Mouse (Mus musculus): ENCODE data around the gene Pkn3. TPM values are rescaled to one million over a fixed set of nuclear protein-coding genes. Genes with fewer than 3 reads are reported as not detected.

Gene Pkn3
- polyA plus RNA-seq, 1 experiment from 2014 or later = 1.9 TPM

- Histone ChIP-seq H3K36me3 (ENCODE audit: control insufficient read depth, insufficient read depth, low read length) (peaks cover 33% of the 10 kb centered on the region), H3K9ac (replicated peaks; ENCODE audit: low read length) (peak overlapping the region; percentile 98), H3K27me3 (ENCODE audit: control insufficient read depth, insufficient read depth, low read length) (no peaks in the 10 kb centered on the region), H3K9me3 (ENCODE audit: control insufficient read depth, low read length) (no peaks in the 10 kb centered on the region), H3K4me3 (replicated peaks; ENCODE audit: low read depth, low read length) (peak overlapping the region; percentile 99), H3K4me1 (ENCODE audit: control insufficient read depth, insufficient read depth, low read length) (peaks cover 25% of the 10 kb centered on the region), H3K4me2 (ENCODE audit: low read length) (peak overlapping the region; percentile 72), H3K27ac (replicated peaks; ENCODE audit: low read depth, low read length) (peak overlapping the region; percentile 99)
- peak; percentile 35 for ATAC-seq (ENCODE audit: low FRiP score, low TSS enrichment)
- DNase-seq = peak; percentile 82
- WGBS = 1% methylated on average over 68 of the region's 69 CpGs
These were observed 10.2 kb upstream of the Pkn3 start for GRCm38 (mm10) chr2:30067031-30067888.

GRCm38 (mm10) chr2:30067962-30068361, 9.5 kb upstream of the Pkn3 start:
- Histone ChIP-seq H3K9me3 (ENCODE audit: control insufficient read depth, low read length) (no peaks in the 10 kb centered on the region), H3K4me2 (ENCODE audit: low read length) (peak overlapping the region; percentile 72), H3K27me3 (ENCODE audit: control insufficient read depth, insufficient read depth, low read length) (no peaks in the 10 kb centered on the region), H3K4me3 (replicated peaks; ENCODE audit: low read depth, low read length) (peak overlapping the region; percentile 99), H3K27ac (replicated peaks; ENCODE audit: low read depth, low read length) (no peak overlapping the region), H3K4me1 (ENCODE audit: control insufficient read depth, insufficient read depth, low read length) (peaks cover 20% of the 10 kb centered on the region), H3K9ac (replicated peaks; ENCODE audit: low read length) (peak overlapping the region; percentile 98), H3K36me3 (ENCODE audit: control insufficient read depth, insufficient read depth, low read length) (peaks cover 40% of the 10 kb centered on the region)
- WGBS = 22% methylated on average over 7 of the region's 7 CpGs
- ATAC-seq (ENCODE audit: low FRiP score, low TSS enrichment) (no peak), DNase-seq (no peak)

DNA sequence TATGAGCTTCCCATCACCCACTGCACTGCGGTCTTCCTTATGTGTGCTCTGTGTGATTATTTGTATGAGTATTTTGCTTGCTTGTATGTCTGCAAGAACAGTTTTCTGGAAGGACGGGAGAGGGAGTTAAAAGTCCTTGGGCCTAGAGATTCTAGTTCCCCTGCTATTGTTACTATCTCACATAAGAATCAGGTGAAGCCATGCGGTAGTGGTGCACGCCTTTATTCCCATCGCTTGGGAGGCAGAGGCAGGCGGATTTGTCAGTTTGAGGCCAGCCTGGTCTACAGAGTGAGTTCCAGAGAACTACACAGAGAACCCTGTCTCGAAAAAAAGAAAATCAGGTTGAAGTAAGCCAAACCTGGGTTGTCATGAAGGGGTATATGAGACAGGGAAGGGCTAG, 4.6 kb upstream of the Pkn3 start:
- DNase-seq = no peak
- H3K9ac ChIP-seq (replicated peaks; ENCODE audit: low read length) = no peak overlapping the region
- H3K27me3 ChIP-seq (ENCODE audit: control insufficient read depth, insufficient read depth, low read length) = no peaks in the 10 kb centered on the region
- peaks cover 14% of the 10 kb centered on the region for H3K4me1 ChIP-seq (ENCODE audit: control insufficient read depth, insufficient read depth, low read length)
- no peak overlapping the region for H3K4me2 ChIP-seq (ENCODE audit: low read length)
- no peak overlapping the region for H3K27ac ChIP-seq (replicated peaks; ENCODE audit: low read depth, low read length)
- no peak overlapping the region for H3K4me3 ChIP-seq (replicated peaks; ENCODE audit: low read depth, low read length)
- 83% methylated on average over 7 of the region's 7 CpGs for WGBS
- H3K36me3 ChIP-seq (ENCODE audit: control insufficient read depth, insufficient read depth, low read length) = peaks cover 46% of the 10 kb centered on the region
- H3K9me3 ChIP-seq (ENCODE audit: control insufficient read depth, low read length) = no peaks in the 10 kb centered on the region
- ATAC-seq (ENCODE audit: low FRiP score, low TSS enrichment) = no peak

- no peak overlapping the region for H3K9ac ChIP-seq (replicated peaks; ENCODE audit: low read length)
- ATAC-seq (ENCODE audit: low FRiP score, low TSS enrichment) (no peak), DNase-seq (no peak)
- no peak overlapping the region for H3K27ac ChIP-seq (replicated peaks; ENCODE audit: low read depth, low read length)
- WGBS = 78% methylated on average over 3 of the region's 3 CpGs
- no peaks in the 10 kb centered on the region for H3K9me3 ChIP-seq (ENCODE audit: control insufficient read depth, low read length)
- peaks cover 42% of the 10 kb centered on the region for H3K36me3 ChIP-seq (ENCODE audit: control insufficient read depth, insufficient read depth, low read length)
- H3K4me1 ChIP-seq (ENCODE audit: control insufficient read depth, insufficient read depth, low read length) = peaks cover 11% of the 10 kb centered on the region
- no peak overlapping the region for H3K4me2 ChIP-seq (ENCODE audit: low read length)
- H3K27me3 ChIP-seq (ENCODE audit: control insufficient read depth, insufficient read depth, low read length) = no peaks in the 10 kb centered on the region
- H3K4me3 ChIP-seq (replicated peaks; ENCODE audit: low read depth, low read length) = no peak overlapping the region
These were observed 4.2 kb upstream of the Pkn3 start for GRCm38 (mm10) chr2:30073285-30073684.

GRCm38 (mm10) chr2:30075625-30076024, 1.9 kb upstream of the Pkn3 start:
- DNase-seq (no peak), ATAC-seq (ENCODE audit: low FRiP score, low TSS enrichment) (no peak)
- H3K9ac ChIP-seq (replicated peaks; ENCODE audit: low read length) = no peak overlapping the region
- no peaks in the 10 kb centered on the region for H3K9me3 ChIP-seq (ENCODE audit: control insufficient read depth, low read length)
- no peak overlapping the region for H3K4me3 ChIP-seq (replicated peaks; ENCODE audit: low read depth, low read length)
- H3K4me1 ChIP-seq (ENCODE audit: control insufficient read depth, insufficient read depth, low read length) = 0 out of 2 replicates have a peak, but pooled peaks cover 8% of the 10 kb centered on the region
- H3K36me3 ChIP-seq (ENCODE audit: control insufficient read depth, insufficient read depth, low read length) = peaks cover 19% of the 10 kb centered on the region
- no peak overlapping the region for H3K27ac ChIP-seq (replicated peaks; ENCODE audit: low read depth, low read length)
- H3K4me2 ChIP-seq (ENCODE audit: low read length) = no peak overlapping the region
- WGBS = 89% methylated on average over 3 of the region's 3 CpGs
- H3K27me3 ChIP-seq (ENCODE audit: control insufficient read depth, insufficient read depth, low read length) = no peaks in the 10 kb centered on the region

DNA sequence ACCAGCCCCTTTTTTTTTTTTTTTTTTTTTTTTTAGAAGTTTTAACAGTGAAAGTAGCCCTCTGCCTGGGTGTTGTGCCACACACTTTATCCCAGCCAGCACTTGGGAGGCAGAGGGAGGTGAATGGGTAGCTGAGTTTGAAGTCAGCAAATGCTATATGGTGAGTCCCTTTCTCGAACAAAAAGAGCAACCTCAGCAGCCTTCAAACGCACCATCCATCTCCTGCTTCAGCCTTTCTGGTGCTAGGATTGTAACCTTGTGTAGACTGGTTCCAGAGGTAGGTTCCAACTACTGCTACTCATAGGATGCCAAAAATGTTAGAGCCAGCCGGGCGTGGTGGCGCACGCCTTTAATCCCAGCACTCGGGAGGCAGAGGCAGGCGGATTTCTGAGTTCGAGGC, 1.0 kb upstream of the Pkn3 start:
- no peak overlapping the region for H3K9ac ChIP-seq (replicated peaks; ENCODE audit: low read length)
- WGBS = 95% methylated on average over 8 of the region's 9 CpGs
- no peaks in the 10 kb centered on the region for H3K27me3 ChIP-seq (ENCODE audit: control insufficient read depth, insufficient read depth, low read length)
- peaks cover 17% of the 10 kb centered on the region for H3K36me3 ChIP-seq (ENCODE audit: control insufficient read depth, insufficient read depth, low read length)
- no peak for ATAC-seq (ENCODE audit: low FRiP score, low TSS enrichment)
- no peak overlapping the region for H3K27ac ChIP-seq (replicated peaks; ENCODE audit: low read depth, low read length)
- no peaks in the 10 kb centered on the region for H3K9me3 ChIP-seq (ENCODE audit: control insufficient read depth, low read length)
- DNase-seq = no peak
- 0 out of 2 replicates have a peak, but pooled peaks cover 8% of the 10 kb centered on the region for H3K4me1 ChIP-seq (ENCODE audit: control insufficient read depth, insufficient read depth, low read length)
- H3K4me2 ChIP-seq (ENCODE audit: low read length) = no peak overlapping the region
- H3K4me3 ChIP-seq (replicated peaks; ENCODE audit: low read depth, low read length) = no peak overlapping the region

DNA sequence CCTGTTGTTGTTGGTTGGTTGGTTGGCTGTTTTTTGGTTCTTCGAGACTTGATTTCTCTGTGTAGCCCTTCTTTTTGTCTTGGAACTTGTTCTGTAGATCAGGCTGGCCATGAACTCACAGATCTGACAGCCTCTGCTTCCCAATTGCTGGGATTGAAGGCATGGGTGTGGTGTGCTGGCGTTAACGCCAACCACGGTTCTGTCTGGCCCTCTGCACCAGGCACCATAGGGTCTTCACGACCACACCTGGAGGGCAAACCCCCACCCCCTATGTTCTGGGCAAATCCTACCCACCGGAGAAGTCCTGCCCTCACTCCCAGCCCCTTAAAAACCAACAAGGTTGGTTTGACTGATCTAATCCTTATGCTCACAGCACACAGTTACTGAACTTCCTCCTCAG, 525 bp upstream of the Pkn3 start:
- H3K27me3 ChIP-seq (ENCODE audit: control insufficient read depth, insufficient read depth, low read length) = no peaks in the 10 kb centered on the region
- ATAC-seq (ENCODE audit: low FRiP score, low TSS enrichment) (no peak), DNase-seq (no peak)
- H3K4me1 ChIP-seq (ENCODE audit: control insufficient read depth, insufficient read depth, low read length) = 0 out of 2 replicates have a peak, but pooled peaks cover 8% of the 10 kb centered on the region
- no peaks in the 10 kb centered on the region for H3K9me3 ChIP-seq (ENCODE audit: control insufficient read depth, low read length)
- peak overlapping the region; percentile 79 for H3K4me2 ChIP-seq (ENCODE audit: low read length)
- H3K36me3 ChIP-seq (ENCODE audit: control insufficient read depth, insufficient read depth, low read length) = peaks cover 14% of the 10 kb centered on the region
- no peak overlapping the region for H3K27ac ChIP-seq (replicated peaks; ENCODE audit: low read depth, low read length)
- H3K4me3 ChIP-seq (replicated peaks; ENCODE audit: low read depth, low read length) = peak overlapping the region; percentile 38
- 71% methylated on average over 6 of the region's 6 CpGs for WGBS
- H3K9ac ChIP-seq (replicated peaks; ENCODE audit: low read length) = peak overlapping the region; percentile 26; the same call in 1 of the 2 replicates

DNA sequence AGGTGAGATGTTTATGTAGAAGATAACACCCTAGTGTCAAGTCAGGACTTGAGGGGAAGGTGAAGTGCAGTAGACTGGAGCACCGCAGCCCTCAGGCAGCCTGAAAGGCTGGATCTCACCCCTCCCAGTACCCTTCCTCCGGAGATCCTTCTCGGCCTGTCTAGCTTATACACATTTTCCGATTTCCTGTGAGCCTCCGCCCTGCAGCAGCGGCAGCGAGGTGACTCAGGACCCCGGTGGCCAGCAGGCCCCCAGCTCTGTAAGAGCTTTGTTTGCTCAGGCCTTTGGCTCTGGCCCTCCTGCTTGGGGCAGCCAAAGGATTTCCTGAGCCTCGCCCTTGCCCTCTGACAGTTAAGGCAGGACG, 847 bp downstream of the Pkn3 start:
- 26% methylated on average over 10 of the region's 10 CpGs for WGBS
- H3K27ac ChIP-seq (replicated peaks; ENCODE audit: low read depth, low read length) = no peak overlapping the region
- 0 out of 2 replicates have a peak, but pooled peaks cover 8% of the 10 kb centered on the region for H3K4me1 ChIP-seq (ENCODE audit: control insufficient read depth, insufficient read depth, low read length)
- no peak for DNase-seq
- no peaks in the 10 kb centered on the region for H3K9me3 ChIP-seq (ENCODE audit: control insufficient read depth, low read length)
- no peak for ATAC-seq (ENCODE audit: low FRiP score, low TSS enrichment)
- H3K4me3 ChIP-seq (replicated peaks; ENCODE audit: low read depth, low read length) = peak overlapping the region; percentile 38; the same call in 1 of the 2 replicates
- H3K9ac ChIP-seq (replicated peaks; ENCODE audit: low read length) = no peak overlapping the region
- H3K4me2 ChIP-seq (ENCODE audit: low read length) = peak overlapping the region; percentile 79; the same call in 1 of the 2 replicates
- H3K36me3 ChIP-seq (ENCODE audit: control insufficient read depth, insufficient read depth, low read length) = peaks cover 3% of the 10 kb centered on the region; the same call in 1 of the 2 replicates
- H3K27me3 ChIP-seq (ENCODE audit: control insufficient read depth, insufficient read depth, low read length) = no peaks in the 10 kb centered on the region

- no peak for ATAC-seq (ENCODE audit: low FRiP score, low TSS enrichment)
- Histone ChIP-seq H3K4me1 (ENCODE audit: control insufficient read depth, insufficient read depth, low read length) (0 out of 2 replicates have a peak, but pooled peaks cover 8% of the 10 kb centered on the region), H3K4me2 (ENCODE audit: low read length) (no peak overlapping the region), H3K27me3 (ENCODE audit: control insufficient read depth, insufficient read depth, low read length) (no peaks in the 10 kb centered on the region), H3K9ac (replicated peaks; ENCODE audit: low read length) (no peak overlapping the region), H3K4me3 (replicated peaks; ENCODE audit: low read depth, low read length) (no peak overlapping the region), H3K9me3 (ENCODE audit: control insufficient read depth, low read length) (no peaks in the 10 kb centered on the region), H3K27ac (replicated peaks; ENCODE audit: low read depth, low read length) (no peak overlapping the region), H3K36me3 (ENCODE audit: control insufficient read depth, insufficient read depth, low read length) (no peaks in the 10 kb centered on the region)
- DNase-seq = no peak
- WGBS = 74% methylated on average over 4 of the region's 4 CpGs
These were observed 1.3 kb downstream of the Pkn3 start for GRCm38 (mm10) chr2:30078760-30079159.
